Mouse (Mus musculus): ENCODE data around the gene Krt84. TPM values are rescaled to one million over a fixed set of nuclear protein-coding genes. Genes with fewer than 3 reads are reported as not detected.
A peak's percentile ranks its signal among the peaks of the same experiment; 100 is the strongest.
"Not testable (repeated sequence)": the region's sequence is repeated elsewhere in the genome, so short reads cannot be mapped to it uniquely, and the experiment has no call there.

Krt84 gene
- polyA plus RNA-seq, 1 experiment from 2014 or later: not detected

GRCm38 (mm10) chr15:101542543-101542942 is 9.9 kb upstream of the Krt84 start:
- ATAC-seq (ENCODE audit: insufficient number of reproducible peaks, insufficient read depth, low FRiP score, low TSS enrichment, low read depth): no peak
- no peak overlapping the region for H3K4me3 ChIP-seq (replicated peaks)
- H3K27ac ChIP-seq: no peak overlapping the region
- no peaks in the 10 kb centered on the region for H3K36me3 ChIP-seq
- H3K9ac ChIP-seq (replicated peaks): no peak overlapping the region
- H3K4me2 ChIP-seq: no peak overlapping the region
- 57% methylated on average over 9 of the region's 9 CpGs for WGBS
- H3K9me3 ChIP-seq: no peaks in the 10 kb centered on the region
- no peaks in the 10 kb centered on the region for H3K27me3 ChIP-seq
- H3K4me1 ChIP-seq (replicated peaks): peaks cover 11% of the 10 kb centered on the region

GRCm38 (mm10) chr15:101538580-101538900 is 5.9 kb upstream of the Krt84 start:
- H3K4me2 ChIP-seq: no peak overlapping the region
- H3K9me3 ChIP-seq: no peaks in the 10 kb centered on the region
- no peak for ATAC-seq (ENCODE audit: insufficient number of reproducible peaks, insufficient read depth, low FRiP score, low TSS enrichment, low read depth)
- H3K4me3 ChIP-seq (replicated peaks): no peak overlapping the region
- H3K4me1 ChIP-seq (replicated peaks): peaks cover 11% of the 10 kb centered on the region
- no peak overlapping the region for H3K9ac ChIP-seq (replicated peaks)
- no peak overlapping the region for H3K27ac ChIP-seq
- H3K36me3 ChIP-seq: no peaks in the 10 kb centered on the region
- 48% methylated on average over 4 of the region's 4 CpGs for WGBS
- H3K27me3 ChIP-seq: peaks cover 27% of the 10 kb centered on the region

GRCm38 (mm10) chr15:101537864-101538579 is 5.4 kb upstream of the Krt84 start:
- peaks cover 27% of the 10 kb centered on the region for H3K27me3 ChIP-seq
- peaks cover 11% of the 10 kb centered on the region for H3K4me1 ChIP-seq (replicated peaks)
- no peaks in the 10 kb centered on the region for H3K9me3 ChIP-seq
- H3K9ac ChIP-seq (replicated peaks): no peak overlapping the region
- peak; percentile 49; the same call in 1 of the 2 replicates for ATAC-seq (ENCODE audit: insufficient number of reproducible peaks, insufficient read depth, low FRiP score, low TSS enrichment, low read depth)
- H3K4me3 ChIP-seq (replicated peaks): no peak overlapping the region
- no peaks in the 10 kb centered on the region for H3K36me3 ChIP-seq
- H3K27ac ChIP-seq: no peak overlapping the region
- no peak overlapping the region for H3K4me2 ChIP-seq
- WGBS: 35% methylated on average over 7 of the region's 7 CpGs

- Histone ChIP-seq H3K36me3 (no peaks in the 10 kb centered on the region), H3K4me1 (replicated peaks) (no peaks in the 10 kb centered on the region), H3K9me3 (no peaks in the 10 kb centered on the region), H3K27me3 (peaks cover 32% of the 10 kb centered on the region), H3K27ac (no peak overlapping the region), H3K9ac (replicated peaks) (no peak overlapping the region), H3K4me2 (no peak overlapping the region), H3K4me3 (replicated peaks) (no peak overlapping the region)
- WGBS: 57% methylated on average over 9 of the region's 9 CpGs
- ATAC-seq (ENCODE audit: insufficient number of reproducible peaks, insufficient read depth, low FRiP score, low TSS enrichment, low read depth): no peak
Measured at GRCm38 (mm10) chr15:101536054-101536850, 3.6 kb upstream of the Krt84 start.

- WGBS: 74% methylated on average over 4 of the region's 4 CpGs
- no peak overlapping the region for H3K9ac ChIP-seq (replicated peaks)
Measured at GRCm38 (mm10) chr15:101522556-101523232, 9.9 kb downstream of the Krt84 start.

GRCm38 (mm10) chr15:101519792-101520191 is 12.8 kb downstream of the Krt84 start:
- no peaks in the 10 kb centered on the region for H3K36me3 ChIP-seq
- H3K4me1 ChIP-seq (replicated peaks): no peaks in the 10 kb centered on the region
- H3K27me3 ChIP-seq: peaks cover 13% of the 10 kb centered on the region
- no peak overlapping the region for H3K27ac ChIP-seq
- no peak overlapping the region for H3K9ac ChIP-seq (replicated peaks)
- H3K4me3 ChIP-seq (replicated peaks): no peak overlapping the region
- no peak overlapping the region for H3K4me2 ChIP-seq
- H3K9me3 ChIP-seq: no peaks in the 10 kb centered on the region
- WGBS: 15% methylated on average over 2 of the region's 2 CpGs
- no peak for ATAC-seq (ENCODE audit: insufficient number of reproducible peaks, insufficient read depth, low FRiP score, low TSS enrichment, low read depth)

More at GRCm38 (mm10) chr15:101522556-101523232, 9.9 kb downstream of the Krt84 start:
- Histone ChIP-seq H3K36me3 (no peaks in the 10 kb centered on the region), H3K4me2 (no peak overlapping the region), H3K4me1 (replicated peaks) (no peaks in the 10 kb centered on the region), H3K9me3 (no peaks in the 10 kb centered on the region), H3K4me3 (replicated peaks) (no peak overlapping the region), H3K27me3 (peaks cover 13% of the 10 kb centered on the region), H3K27ac (no peak overlapping the region)
- ATAC-seq (ENCODE audit: insufficient number of reproducible peaks, insufficient read depth, low FRiP score, low TSS enrichment, low read depth): no peak

- H3K4me3 ChIP-seq (replicated peaks); H3K27ac ChIP-seq; ATAC-seq (ENCODE audit: insufficient number of reproducible peaks, insufficient read depth, low FRiP score, low TSS enrichment, low read depth); H3K36me3 ChIP-seq; H3K4me2 ChIP-seq; H3K9ac ChIP-seq (replicated peaks); H3K4me1 ChIP-seq (replicated peaks); H3K9me3 ChIP-seq: not testable (repeated sequence)
- H3K27me3 ChIP-seq: peaks cover 13% of the 10 kb centered on the region
- 83% methylated on average over 2 of the region's 2 CpGs for WGBS
Measured at GRCm38 (mm10) chr15:101517161-101517560, 15.5 kb downstream of the Krt84 start, which contains the start of gene Gm49425. TSS of gene Gm49425 (minus strand) at chr15:101517261.

GRCm38 (mm10) chr15:101508247-101508646 is 24.4 kb downstream of the Krt84 start:
- ATAC-seq (ENCODE audit: insufficient number of reproducible peaks, insufficient read depth, low FRiP score, low TSS enrichment, low read depth): no peak
- Histone ChIP-seq H3K27ac (no peak overlapping the region), H3K4me3 (replicated peaks) (no peak overlapping the region), H3K4me1 (replicated peaks) (no peaks in the 10 kb centered on the region), H3K9ac (replicated peaks) (no peak overlapping the region), H3K36me3 (no peaks in the 10 kb centered on the region), H3K4me2 (no peak overlapping the region), H3K27me3 (no peaks in the 10 kb centered on the region), H3K9me3 (no peaks in the 10 kb centered on the region)
- 70% methylated on average over 9 of the region's 9 CpGs for WGBS

GRCm38 (mm10) chr15:101506896-101507758 is 25.5 kb downstream of the Krt84 start:
- H3K9ac ChIP-seq (replicated peaks): no peak overlapping the region
- H3K27ac ChIP-seq: no peak overlapping the region
- H3K9me3 ChIP-seq: no peaks in the 10 kb centered on the region
- ATAC-seq (ENCODE audit: insufficient number of reproducible peaks, insufficient read depth, low FRiP score, low TSS enrichment, low read depth): no peak
- H3K27me3 ChIP-seq: peaks cover under 1% of the 10 kb centered on the region; the same call in 1 of the 2 replicates
- no peak overlapping the region for H3K4me3 ChIP-seq (replicated peaks)
- H3K4me2 ChIP-seq: no peak overlapping the region
- 60% methylated on average over 14 of the region's 14 CpGs for WGBS
- no peaks in the 10 kb centered on the region for H3K4me1 ChIP-seq (replicated peaks)
- no peaks in the 10 kb centered on the region for H3K36me3 ChIP-seq

- Histone ChIP-seq H3K27me3 (peaks cover 10% of the 10 kb centered on the region; the same call in 1 of the 2 replicates), H3K27ac (no peak overlapping the region), H3K4me3 (replicated peaks) (no peak overlapping the region), H3K36me3 (no peaks in the 10 kb centered on the region), H3K9ac (replicated peaks) (no peak overlapping the region), H3K4me1 (replicated peaks) (peaks cover 16% of the 10 kb centered on the region; the same call in 1 of the 2 replicates), H3K9me3 (no peaks in the 10 kb centered on the region), H3K4me2 (no peak overlapping the region)
- WGBS: 66% methylated on average over 2 of the region's 2 CpGs
- ATAC-seq (ENCODE audit: insufficient number of reproducible peaks, insufficient read depth, low FRiP score, low TSS enrichment, low read depth): no peak
Measured at GRCm38 (mm10) chr15:101497181-101497580, 35.4 kb downstream of the Krt84 start.
